Mouse (Mus musculus): Measurements from ENCODE around the gene Slc16a10.

DNA sequence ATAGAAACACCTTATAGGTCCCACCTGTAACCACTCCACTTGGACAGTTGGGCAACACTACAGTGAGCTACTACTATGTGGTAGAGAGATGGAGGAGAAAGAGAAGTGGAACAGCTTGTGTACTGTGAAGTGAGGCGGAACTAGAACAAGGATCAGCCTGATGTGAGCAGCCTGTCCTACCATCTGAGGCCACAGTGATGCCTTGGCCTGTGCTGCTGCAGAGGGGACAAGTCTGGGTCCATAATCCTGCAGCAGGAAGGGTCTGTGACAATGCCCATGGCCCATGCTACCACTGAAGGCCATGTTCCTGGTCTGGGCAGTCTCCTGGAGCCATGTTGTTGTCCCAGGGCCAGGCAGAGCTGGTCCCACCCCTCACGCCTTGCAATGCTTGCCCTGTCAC lies 19.2 kb upstream of the Slc16a10 start:
- TF ChIP-seq EP300 (IDR thresholded peaks at IDR 0.05) = no peak
- TF ChIP-seq CTCF (IDR thresholded peaks at IDR 0.05) = no peak
